Mouse (Mus musculus): ENCODE results near the gene Dock1. TPM values are rescaled to one million over a fixed set of nuclear protein-coding genes. Genes with fewer than 3 reads are reported as not detected.

The Dock1 gene
- total RNA-seq (2023), result 0.18 TPM

DNA sequence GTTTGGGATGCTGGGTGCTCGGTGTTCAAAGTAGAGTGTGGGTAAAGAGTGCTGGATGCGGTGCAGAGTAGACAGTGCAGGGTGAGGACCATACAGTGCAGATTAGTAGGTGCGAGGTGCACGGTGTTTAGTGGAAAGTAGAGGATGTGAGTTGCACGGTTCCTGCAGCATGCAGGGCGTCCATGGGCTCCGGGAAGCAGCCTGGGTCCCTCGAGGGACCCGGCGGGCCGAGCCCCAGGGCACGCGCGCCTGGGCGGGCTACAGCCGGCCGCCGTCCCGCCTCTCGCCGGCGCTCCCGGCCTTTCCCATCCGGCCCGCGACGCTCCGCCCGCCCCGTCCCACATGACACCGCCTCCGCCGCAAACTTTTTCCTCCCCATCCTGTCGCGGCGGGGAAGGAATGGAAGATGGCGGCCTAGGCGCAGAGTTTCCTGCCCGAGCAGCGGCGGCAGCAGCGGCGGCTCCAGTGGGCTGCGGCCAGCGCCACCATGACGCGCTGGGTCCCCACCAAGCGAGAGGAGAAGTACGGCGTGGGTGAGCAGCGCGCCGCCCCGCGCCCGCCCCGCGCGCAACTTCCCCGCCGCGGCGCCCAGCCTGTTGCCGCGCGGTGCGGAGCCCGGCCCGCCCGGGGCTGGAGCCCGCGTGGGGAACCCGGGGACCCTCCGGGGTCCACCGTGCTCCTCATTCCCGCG lies at the start of gene Dock1:
Gene Dock1 (plus strand): TSS at position 343 of the 691 bp plus-strand sequence.

DNA sequence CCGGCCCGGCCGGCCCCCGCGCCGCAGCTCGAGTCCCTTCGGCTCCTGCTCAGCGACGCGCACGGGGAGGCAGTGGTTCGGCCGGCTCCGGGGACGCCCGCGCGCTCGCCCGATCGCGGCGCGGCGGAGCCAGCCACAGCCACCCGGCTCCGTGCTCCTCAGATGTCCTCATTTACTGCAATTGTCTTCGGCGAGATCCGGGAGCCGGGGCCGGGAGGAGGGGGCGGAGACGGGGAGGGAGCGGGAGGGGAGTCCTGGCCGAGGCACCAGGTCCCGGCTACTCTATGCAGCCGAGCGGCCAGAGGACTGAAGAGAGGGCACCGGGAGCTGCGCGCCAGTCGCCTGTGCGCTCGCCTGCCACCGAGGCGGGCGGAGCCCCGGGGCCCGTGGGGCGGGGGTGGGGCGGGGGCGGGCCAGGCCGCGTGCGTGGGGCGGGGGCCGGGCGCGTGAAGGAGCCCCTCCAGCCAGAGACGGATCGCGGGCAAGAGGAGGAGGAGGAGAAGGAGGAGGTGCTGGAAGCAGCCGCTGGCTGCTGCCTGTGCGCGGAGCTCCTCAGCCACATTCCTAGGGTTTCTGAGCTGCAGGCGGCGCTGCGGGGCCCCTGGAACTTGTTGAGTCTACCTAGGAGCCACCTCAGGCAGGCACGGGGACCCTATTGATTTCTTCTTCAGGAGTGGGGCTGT lies 267.6 kb downstream of the Dock1 start, which contains the start of gene Fam196a:
Gene Fam196a (minus strand): TSS at position 504 of the 683 bp plus-strand sequence.

Measured in CD8-positive naive resting alpha-beta T cell, adult 57 days (primary cell).